Mouse (Mus musculus): Measurements from ENCODE around the gene Smarcd2. TPM values are rescaled to one million over a fixed set of nuclear protein-coding genes. Genes with fewer than 3 reads are reported as not detected.
"Not testable (repeated sequence)": the region's sequence is repeated elsewhere in the genome, so short reads cannot be mapped to it uniquely, and the experiment has no call there.

Gene Smarcd2
- polyA plus RNA-seq, 1 experiment from 2014 or later: 72.4 TPM

DNA sequence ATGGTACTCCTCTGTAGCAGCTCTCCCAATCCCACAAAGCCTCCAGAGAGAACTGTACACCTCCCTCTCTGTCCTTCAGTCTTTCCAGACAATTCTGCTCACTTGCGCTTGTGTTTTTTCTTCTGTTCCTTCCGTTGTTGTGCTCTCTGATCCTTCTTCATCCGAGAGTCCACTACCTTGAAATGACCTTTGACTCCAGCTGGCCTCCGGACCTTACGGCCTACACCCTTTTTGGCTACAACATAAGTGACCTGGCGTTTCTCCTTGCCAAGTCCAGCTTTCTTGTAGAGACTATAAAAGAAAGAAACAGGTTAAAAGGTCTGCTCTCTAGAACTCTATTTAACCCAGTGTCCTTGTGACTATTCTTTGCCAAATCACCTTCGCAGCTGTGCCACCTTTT is 23.4 kb downstream of the Smarcd2 start:
- no peak for ATAC-seq (replicated peaks; ENCODE audit: low FRiP score, low TSS enrichment, low read depth)
- Histone ChIP-seq H3K9ac (ENCODE audit: low read length) (no peak overlapping the region), H3K4me2 (ENCODE audit: low read length) (no peak overlapping the region), H3K27ac (ENCODE audit: low read depth) (no peak overlapping the region), H3K9me3 (ENCODE audit: control insufficient read depth, low read length) (0 out of 2 replicates have a peak, but pooled peaks cover 3% of the 10 kb centered on the region), H3K36me3 (ENCODE audit: control insufficient read depth, insufficient read depth, low read length) (peaks cover 98% of the 10 kb centered on the region), H3K4me1 (replicated peaks; ENCODE audit: control insufficient read depth, insufficient read depth, low read length) (no peaks in the 10 kb centered on the region), H3K27me3 (replicated peaks; ENCODE audit: control insufficient read depth, insufficient read depth, low read length) (no peaks in the 10 kb centered on the region), H3K4me3 (ENCODE audit: low read depth, low read length) (no peak overlapping the region)
- DNase-seq (ENCODE audit: low spot score): peak; percentile 42
- WGBS: 85% methylated on average over 7 of the region's 7 CpGs

DNA sequence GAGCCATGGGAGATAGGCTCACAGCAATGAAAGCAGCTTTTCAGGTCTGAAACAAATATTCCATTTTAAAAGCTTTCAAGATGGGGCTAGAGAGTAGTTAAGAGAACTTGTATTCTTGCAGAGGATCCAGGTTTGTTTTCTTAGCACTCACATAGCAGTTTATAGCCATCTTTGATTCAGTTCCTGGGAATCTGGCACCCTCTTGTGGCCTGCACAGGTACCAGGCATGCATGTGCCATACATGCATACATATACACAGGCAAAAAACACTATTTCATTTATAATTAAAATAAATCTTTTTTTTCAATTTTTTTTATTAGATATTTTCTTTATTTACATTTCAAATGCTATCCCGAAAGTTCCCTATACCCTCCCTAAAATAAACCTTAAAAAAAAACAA is 25.9 kb downstream of the Smarcd2 start:
- Histone ChIP-seq H3K27me3 (replicated peaks; ENCODE audit: control insufficient read depth, insufficient read depth, low read length) (no peaks in the 10 kb centered on the region), H3K4me3 (ENCODE audit: low read depth, low read length) (no peak overlapping the region), H3K4me2 (ENCODE audit: low read length) (no peak overlapping the region), H3K36me3 (ENCODE audit: control insufficient read depth, insufficient read depth, low read length) (peaks cover 100% of the 10 kb centered on the region), H3K9me3 (ENCODE audit: control insufficient read depth, low read length) (0 out of 2 replicates have a peak, but pooled peaks cover 3% of the 10 kb centered on the region), H3K4me1 (replicated peaks; ENCODE audit: control insufficient read depth, insufficient read depth, low read length) (no peaks in the 10 kb centered on the region), H3K27ac (ENCODE audit: low read depth) (no peak overlapping the region), H3K9ac (ENCODE audit: low read length) (no peak overlapping the region)
- DNase-seq (ENCODE audit: low spot score): peak; percentile 47
- ATAC-seq (replicated peaks; ENCODE audit: low FRiP score, low TSS enrichment, low read depth): no peak
- WGBS: 95% methylated on average over 1 of the region's 1 CpGs

DNA sequence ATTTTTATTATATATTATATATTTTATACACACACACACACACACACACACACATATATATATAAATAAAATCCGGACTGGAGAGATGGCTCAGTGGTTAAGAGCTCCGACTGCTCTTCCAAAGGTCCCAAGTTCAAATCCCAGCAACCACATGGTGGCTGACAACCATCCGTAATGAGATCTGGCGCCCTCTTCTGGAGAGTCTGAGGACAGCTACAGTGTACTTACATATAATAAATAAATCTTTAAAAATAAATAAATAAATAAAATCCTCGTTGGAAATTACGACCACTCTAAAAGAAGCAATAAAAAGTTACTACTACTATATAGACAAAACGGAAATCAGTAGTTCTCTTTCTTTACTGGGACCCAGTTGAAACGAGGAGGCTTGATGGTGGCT is 38.8 kb downstream of the Smarcd2 start:
- H3K36me3 ChIP-seq (ENCODE audit: control insufficient read depth, insufficient read depth, low read length): peaks cover 86% of the 10 kb centered on the region
- not testable (repeated sequence) for H3K4me3 ChIP-seq (ENCODE audit: low read depth, low read length); DNase-seq (ENCODE audit: low spot score); H3K4me1 ChIP-seq (replicated peaks; ENCODE audit: control insufficient read depth, insufficient read depth, low read length); H3K27me3 ChIP-seq (replicated peaks; ENCODE audit: control insufficient read depth, insufficient read depth, low read length); H3K4me2 ChIP-seq (ENCODE audit: low read length); ATAC-seq (replicated peaks; ENCODE audit: low FRiP score, low TSS enrichment, low read depth); H3K9me3 ChIP-seq (ENCODE audit: control insufficient read depth, low read length); H3K9ac ChIP-seq (ENCODE audit: low read length); H3K27ac ChIP-seq (ENCODE audit: low read depth)
- 77% methylated on average over 8 of the region's 8 CpGs for whole genome bisulfite sequencing

DNA sequence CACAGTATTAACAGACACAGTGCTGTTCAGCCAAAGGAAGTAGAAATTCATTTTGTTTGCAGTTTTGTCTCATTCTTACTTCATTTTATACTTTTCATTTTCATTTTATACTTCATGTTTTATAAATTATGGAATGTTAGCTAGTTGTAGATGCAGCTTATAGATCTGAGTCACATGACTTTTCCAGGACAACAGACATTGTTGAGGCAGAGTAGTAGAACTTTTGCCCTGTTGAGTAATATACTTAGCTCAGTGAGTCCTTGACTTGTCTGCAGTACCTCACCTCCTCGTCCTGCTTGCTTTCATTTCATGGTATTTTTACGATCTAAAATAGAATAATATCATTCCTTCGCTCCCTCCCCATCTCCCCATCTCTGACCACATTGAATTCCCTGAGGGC is 52.2 kb downstream of the Smarcd2 start:
- DNase-seq (ENCODE audit: low spot score) (no peak), ATAC-seq (replicated peaks; ENCODE audit: low FRiP score, low TSS enrichment, low read depth) (no peak)
- Histone ChIP-seq H3K4me1 (replicated peaks; ENCODE audit: control insufficient read depth, insufficient read depth, low read length) (peaks cover 17% of the 10 kb centered on the region), H3K36me3 (ENCODE audit: control insufficient read depth, insufficient read depth, low read length) (peaks cover 19% of the 10 kb centered on the region), H3K4me2 (ENCODE audit: low read length) (no peak overlapping the region), H3K27me3 (replicated peaks; ENCODE audit: control insufficient read depth, insufficient read depth, low read length) (no peaks in the 10 kb centered on the region), H3K9me3 (ENCODE audit: control insufficient read depth, low read length) (no peaks in the 10 kb centered on the region), H3K27ac (ENCODE audit: low read depth) (no peak overlapping the region), H3K4me3 (ENCODE audit: low read depth, low read length) (no peak overlapping the region), H3K9ac (ENCODE audit: low read length) (no peak overlapping the region)
- WGBS: 92% methylated on average over 3 of the region's 3 CpGs

DNA sequence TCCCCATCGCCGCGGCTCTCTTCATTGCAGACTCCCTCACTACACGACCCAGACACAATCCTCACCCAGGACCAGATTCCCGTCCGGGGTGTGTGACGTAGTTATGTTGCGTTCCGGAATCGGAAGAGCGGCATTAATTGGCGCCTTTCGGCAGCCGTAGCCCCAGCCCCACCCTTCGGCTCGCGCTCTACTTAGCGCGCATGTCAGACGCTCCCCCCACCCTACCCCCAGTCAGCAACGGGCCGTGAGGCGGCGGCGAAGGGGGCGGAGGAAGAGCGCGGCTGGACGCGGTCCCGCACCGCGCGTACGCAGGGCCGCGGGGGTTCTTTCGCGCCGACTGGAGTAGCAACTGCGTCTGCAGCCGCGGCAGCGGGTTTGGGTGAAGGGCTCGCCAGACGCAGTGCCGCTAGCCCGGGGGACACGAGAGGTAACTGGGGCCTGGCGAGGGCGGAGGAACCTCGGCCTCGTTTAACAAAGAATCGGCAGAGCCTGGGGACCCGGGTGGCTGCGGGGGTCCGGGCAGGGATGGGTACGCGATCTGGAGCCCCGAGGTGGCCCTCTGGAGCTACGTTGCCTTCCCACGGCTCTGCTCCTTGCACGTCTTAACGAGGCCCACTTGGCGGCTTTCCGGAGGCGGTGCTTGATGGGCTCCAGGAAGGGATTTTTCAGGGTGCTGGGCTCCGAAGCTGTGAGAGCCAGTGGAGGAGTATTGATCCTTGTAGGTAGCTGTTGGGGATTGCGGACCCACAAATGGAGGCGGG is 55.9 kb downstream of the Smarcd2 start, which contains the start of gene Ddx42:
TSS of gene Ddx42 (plus strand) at position 197 of the 761 bp plus-strand sequence.
- Histone ChIP-seq H3K27me3 (replicated peaks; ENCODE audit: control insufficient read depth, insufficient read depth, low read length) (no peaks in the 10 kb centered on the region), H3K9me3 (ENCODE audit: control insufficient read depth, low read length) (no peaks in the 10 kb centered on the region), H3K4me2 (ENCODE audit: low read length) (peak within 1 kb of the TSS; percentile 82), H3K36me3 (ENCODE audit: control insufficient read depth, insufficient read depth, low read length) (peaks cover 11% of the 10 kb centered on the region), H3K4me3 (ENCODE audit: low read depth, low read length) (peak within 1 kb of the TSS; percentile 95), H3K4me1 (replicated peaks; ENCODE audit: control insufficient read depth, insufficient read depth, low read length) (peaks cover 23% of the 10 kb centered on the region), H3K27ac (ENCODE audit: low read depth) (peak within 1 kb of the TSS; percentile 97), H3K9ac (ENCODE audit: low read length) (peak within 1 kb of the TSS; percentile 97)
- DNase-seq (ENCODE audit: low spot score): no peak
- WGBS: under 1% methylated on average over 70 of the region's 70 CpGs
- peak; percentile 94 for ATAC-seq (replicated peaks; ENCODE audit: low FRiP score, low TSS enrichment, low read depth)

DNA sequence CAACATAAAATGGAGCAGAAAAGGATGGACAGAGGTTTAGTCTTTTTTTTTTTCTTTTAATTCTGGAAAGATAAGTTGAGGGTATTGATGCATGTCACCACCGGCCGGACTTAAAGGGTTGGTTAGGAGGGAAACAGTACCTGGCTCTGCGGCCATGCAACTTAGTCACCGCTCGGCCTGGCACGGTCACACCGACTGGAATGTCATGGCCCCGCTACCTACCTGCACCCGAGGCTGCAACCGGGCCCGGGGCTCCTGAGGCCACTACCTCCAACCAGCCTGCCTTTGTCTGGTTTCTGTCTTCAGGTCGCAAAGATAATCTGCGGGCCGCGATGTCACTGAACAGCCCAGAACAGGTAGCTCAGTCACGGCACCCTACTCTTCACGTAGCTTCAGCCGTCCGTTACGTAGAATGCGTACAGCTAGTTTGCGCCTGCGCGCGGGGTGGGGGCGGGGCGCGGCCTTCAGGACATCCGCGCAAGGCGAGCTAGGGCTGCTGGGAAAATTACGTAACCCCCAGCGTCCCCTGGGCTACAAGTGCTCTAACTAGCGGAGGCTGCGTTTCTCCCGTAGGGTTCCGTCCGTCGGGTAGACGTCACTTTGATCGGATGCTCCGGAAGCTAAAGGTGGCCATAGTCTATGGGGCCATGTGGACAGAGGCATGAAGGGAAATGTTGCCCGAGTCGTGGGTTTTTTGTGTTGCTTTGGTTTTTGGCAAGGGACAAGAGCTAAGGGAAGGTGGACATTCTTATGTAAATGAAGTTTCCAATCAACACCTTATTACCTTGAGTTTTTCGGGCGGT is 56.6 kb downstream of the Smarcd2 start, which contains the start of gene Ccdc47:
TSS of gene Ccdc47 (minus strand) at position 418 of the 803 bp plus-strand sequence.
- H3K4me1 ChIP-seq (replicated peaks; ENCODE audit: control insufficient read depth, insufficient read depth, low read length): peaks cover 23% of the 10 kb centered on the region
- peak within 1 kb of the TSS; percentile 82 for H3K4me2 ChIP-seq (ENCODE audit: low read length)
- H3K27me3 ChIP-seq (replicated peaks; ENCODE audit: control insufficient read depth, insufficient read depth, low read length): no peaks in the 10 kb centered on the region
- DNase-seq (ENCODE audit: low spot score) (peak; percentile 95), ATAC-seq (replicated peaks; ENCODE audit: low FRiP score, low TSS enrichment, low read depth) (peak; percentile 97)
- peaks cover 18% of the 10 kb centered on the region for H3K36me3 ChIP-seq (ENCODE audit: control insufficient read depth, insufficient read depth, low read length)
- H3K9ac ChIP-seq (ENCODE audit: low read length): peak within 1 kb of the TSS; percentile 97
- H3K9me3 ChIP-seq (ENCODE audit: control insufficient read depth, low read length): no peaks in the 10 kb centered on the region
- peak within 1 kb of the TSS; percentile 97 for H3K27ac ChIP-seq (ENCODE audit: low read depth)
- WGBS: under 1% methylated on average over 46 of the region's 46 CpGs
- H3K4me3 ChIP-seq (ENCODE audit: low read depth, low read length): peak within 1 kb of the TSS; percentile 95

DNA sequence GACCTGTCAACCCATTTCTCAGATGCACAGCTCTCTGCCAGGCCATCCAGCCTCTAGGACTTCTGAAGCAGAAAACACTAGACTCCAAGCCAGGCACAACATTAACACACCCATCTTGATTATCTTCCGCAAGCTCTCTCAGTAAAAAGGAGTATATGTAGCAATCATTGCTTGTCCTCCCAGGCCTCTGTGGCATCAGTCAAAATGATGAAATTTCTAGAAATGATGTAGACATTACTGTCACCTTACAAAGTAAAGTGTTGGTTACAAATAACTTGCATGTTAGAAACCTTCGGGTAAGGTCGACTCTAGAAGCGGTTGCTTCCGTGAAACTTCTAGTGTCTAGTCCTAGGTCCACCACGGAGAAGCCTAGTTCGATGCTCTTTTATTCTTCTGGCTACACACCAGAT is 57.3 kb downstream of the Smarcd2 start:
- no peaks in the 10 kb centered on the region for H3K27me3 ChIP-seq (replicated peaks; ENCODE audit: control insufficient read depth, insufficient read depth, low read length)
- peaks cover 24% of the 10 kb centered on the region for H3K36me3 ChIP-seq (ENCODE audit: control insufficient read depth, insufficient read depth, low read length)
- peak overlapping the region; percentile 97 for H3K27ac ChIP-seq (ENCODE audit: low read depth)
- ATAC-seq (replicated peaks; ENCODE audit: low FRiP score, low TSS enrichment, low read depth) (no peak), DNase-seq (ENCODE audit: low spot score) (no peak)
- 28% methylated on average over 7 of the region's 7 CpGs for WGBS
- H3K4me1 ChIP-seq (replicated peaks; ENCODE audit: control insufficient read depth, insufficient read depth, low read length): peaks cover 23% of the 10 kb centered on the region
- H3K4me3 ChIP-seq (ENCODE audit: low read depth, low read length): peak overlapping the region; percentile 95
- H3K9ac ChIP-seq (ENCODE audit: low read length): peak overlapping the region; percentile 97
- H3K4me2 ChIP-seq (ENCODE audit: low read length): peak overlapping the region; percentile 82
- H3K9me3 ChIP-seq (ENCODE audit: control insufficient read depth, low read length): no peaks in the 10 kb centered on the region

DNA sequence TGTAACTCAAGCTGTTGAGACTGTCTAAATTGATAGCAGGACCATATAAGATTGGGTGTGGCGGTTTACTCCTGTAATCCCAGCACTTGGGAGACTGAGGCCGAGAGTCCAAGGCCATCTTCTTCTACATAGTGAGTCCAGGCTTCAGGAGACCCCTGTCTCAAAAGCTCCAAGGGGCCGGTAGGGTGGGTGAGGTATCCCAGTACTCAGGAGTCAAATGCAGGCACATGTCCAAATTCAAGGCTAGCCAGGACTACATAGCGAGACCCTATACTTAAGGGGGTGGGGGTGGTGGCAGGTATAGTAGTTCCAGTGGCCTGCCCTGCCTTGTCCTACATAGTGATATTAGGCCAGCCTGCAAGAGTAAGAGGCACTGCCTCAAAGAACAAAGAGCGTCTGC is 57.9 kb downstream of the Smarcd2 start:
- peak overlapping the region; percentile 95; the same call in 1 of the 2 replicates for H3K4me3 ChIP-seq (ENCODE audit: low read depth, low read length)
- peak overlapping the region; percentile 82 for H3K4me2 ChIP-seq (ENCODE audit: low read length)
- H3K27ac ChIP-seq (ENCODE audit: low read depth): no peak overlapping the region
- no peaks in the 10 kb centered on the region for H3K9me3 ChIP-seq (ENCODE audit: control insufficient read depth, low read length)
- WGBS: 89% methylated on average over 5 of the region's 5 CpGs
- ATAC-seq (replicated peaks; ENCODE audit: low FRiP score, low TSS enrichment, low read depth): no peak
- peaks cover 30% of the 10 kb centered on the region for H3K36me3 ChIP-seq (ENCODE audit: control insufficient read depth, insufficient read depth, low read length)
- peak overlapping the region; percentile 97 for H3K9ac ChIP-seq (ENCODE audit: low read length)
- peaks cover 23% of the 10 kb centered on the region for H3K4me1 ChIP-seq (replicated peaks; ENCODE audit: control insufficient read depth, insufficient read depth, low read length)
- H3K27me3 ChIP-seq (replicated peaks; ENCODE audit: control insufficient read depth, insufficient read depth, low read length): no peaks in the 10 kb centered on the region
- no peak for DNase-seq (ENCODE audit: low spot score)
